Mouse (Mus musculus): ENCODE measurements at regions not wholly inside any gene's neighbourhood (a gene's known extent, or its start where the extent isn't known, plus 50 kb on each side); places are given as distances from the start of the nearest gene placed in this dataset.

DNA sequence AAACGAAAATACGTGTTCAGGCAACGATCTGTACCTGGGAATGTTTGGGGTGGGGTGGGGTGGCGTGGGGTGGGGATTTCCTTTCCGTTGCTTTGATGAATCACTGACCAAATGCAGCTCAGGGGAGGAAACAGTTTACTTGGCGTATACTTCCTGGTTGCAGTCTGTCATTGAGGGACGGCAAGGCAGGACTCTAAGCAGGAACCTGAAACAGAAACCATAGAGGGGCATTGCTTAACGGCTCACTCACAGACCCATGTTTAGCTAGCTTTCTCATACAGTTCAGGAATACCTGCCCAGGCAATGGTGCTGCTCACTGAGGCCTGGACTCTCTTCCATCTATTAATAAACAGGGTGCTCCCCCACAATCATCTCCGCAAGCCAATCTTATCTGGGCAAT is 55.1 kb upstream of the Smox start:
- DNase-seq, result no peak

DNA sequence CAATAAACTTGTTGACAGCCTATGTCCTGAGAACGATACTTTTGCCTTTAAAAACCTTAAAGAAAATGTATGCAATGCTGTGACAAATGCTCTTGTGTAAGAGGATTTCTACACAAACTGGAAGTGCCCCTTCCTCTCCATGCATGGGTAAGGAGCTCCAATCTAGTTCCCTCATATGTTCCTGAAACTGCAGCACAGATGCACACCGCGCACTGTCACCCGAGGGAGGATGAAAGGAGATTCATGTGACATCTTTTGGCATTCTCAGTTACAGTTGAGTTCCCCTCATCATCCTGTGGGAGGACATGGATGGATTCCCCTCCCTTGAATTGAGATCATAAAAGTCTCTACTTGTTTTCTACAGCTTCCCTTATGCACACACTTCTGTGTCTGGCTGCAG is 60.8 kb upstream of the Smox start:
- no peak for DNase-seq

DNA sequence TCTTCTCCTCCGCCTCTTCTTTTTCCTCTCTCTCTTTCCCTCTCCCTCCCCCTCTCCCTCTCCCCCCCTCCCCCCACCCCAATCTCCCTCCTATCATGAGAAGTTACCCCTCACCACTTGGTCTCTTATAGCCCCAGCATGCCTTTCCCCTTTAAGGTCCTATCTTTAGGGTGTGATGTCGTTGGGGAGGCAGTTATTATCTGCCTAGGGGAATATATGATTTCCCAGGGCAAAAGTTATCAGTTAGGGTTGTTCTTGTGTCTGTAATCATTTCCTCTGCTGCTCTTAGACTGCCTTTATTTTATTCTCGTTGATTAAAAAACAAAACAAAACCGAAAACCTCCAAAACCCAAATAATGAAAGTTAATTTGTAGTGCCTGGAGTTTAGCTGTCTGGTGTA is 63.2 kb upstream of the Smox start:
- no peak for DNase-seq

DNA sequence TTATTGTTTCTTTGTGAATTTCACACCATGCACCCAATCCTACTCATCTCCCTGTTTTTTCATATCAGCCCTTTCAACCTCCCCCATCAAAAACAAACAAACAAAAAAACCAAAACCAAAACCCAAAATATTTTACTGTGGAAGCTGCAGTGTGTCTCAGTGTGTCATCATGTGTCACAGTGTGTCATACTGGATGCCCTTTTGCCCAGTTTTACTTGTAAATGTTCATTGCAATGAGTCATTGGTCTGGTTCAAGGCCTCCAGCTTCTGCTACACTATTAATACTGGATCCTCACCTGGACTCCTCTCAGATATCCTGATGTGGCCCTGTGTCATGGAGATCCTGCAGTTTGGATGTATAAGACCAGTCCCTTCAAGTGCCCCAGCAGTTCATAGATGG is 64.4 kb upstream of the Smox start:
- DNase-seq, result peak; percentile 75

DNA sequence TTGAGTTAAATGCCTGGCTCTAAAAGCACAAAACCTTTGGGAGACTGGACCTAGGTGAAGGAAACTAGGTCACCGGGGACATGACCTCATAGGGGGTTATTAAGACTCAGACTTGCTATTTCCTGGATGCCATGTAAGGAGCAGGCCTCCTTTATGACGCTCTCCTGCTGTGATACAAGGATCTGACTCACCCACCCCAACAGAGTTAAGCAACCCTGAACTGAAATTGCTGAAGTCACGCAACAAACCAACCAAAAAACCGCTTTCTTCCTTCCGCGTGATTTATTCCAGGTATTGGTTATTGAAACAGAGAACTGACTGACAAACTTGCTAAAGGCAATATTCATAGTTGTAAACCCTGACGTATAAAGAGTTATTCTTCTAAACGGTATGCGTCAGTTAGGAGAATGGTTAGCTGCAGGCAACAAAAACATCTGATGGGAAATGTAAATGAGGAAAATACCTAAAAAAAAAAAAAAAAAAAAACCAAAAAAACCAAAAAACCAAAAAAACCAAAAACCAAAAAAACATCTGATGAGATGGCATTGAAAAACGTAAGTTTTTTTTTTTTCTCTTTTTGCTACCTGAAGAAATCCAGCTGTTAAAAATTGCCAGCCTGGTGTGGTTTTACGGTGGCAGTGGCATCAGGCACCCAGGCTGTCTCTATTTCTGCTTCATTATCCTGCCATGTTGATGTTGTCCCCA is 67.5 kb upstream of the Smox start:
- peak; percentile 15 for DNase-seq

DNA sequence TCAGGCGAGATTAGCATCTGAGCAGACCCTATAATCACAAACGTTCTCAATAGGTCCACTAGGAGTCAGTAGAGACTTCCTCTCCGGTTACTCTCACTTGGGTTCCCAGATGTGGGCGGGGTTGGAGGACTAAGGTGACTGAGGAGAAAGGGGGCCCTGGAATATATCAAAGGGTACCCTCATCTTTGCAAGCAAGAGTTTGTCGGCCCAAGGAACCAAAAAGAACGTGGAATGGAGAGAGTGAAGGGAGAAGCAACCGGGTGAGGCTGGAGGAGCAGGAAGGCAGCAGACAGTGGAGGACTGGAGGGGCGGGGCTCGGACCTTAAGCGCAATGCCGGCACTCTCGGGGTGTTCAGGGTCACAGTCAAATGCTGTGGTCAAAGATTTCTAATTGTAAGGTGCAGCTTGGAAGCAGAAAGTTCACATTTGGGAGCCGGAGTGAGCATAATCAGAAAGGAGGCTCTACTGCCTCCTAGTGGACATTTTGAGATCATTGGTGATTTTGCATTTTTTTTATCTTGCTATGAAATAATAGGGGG is 68.3 kb upstream of the Smox start:
- DNase-seq, result peak; percentile 75

DNA sequence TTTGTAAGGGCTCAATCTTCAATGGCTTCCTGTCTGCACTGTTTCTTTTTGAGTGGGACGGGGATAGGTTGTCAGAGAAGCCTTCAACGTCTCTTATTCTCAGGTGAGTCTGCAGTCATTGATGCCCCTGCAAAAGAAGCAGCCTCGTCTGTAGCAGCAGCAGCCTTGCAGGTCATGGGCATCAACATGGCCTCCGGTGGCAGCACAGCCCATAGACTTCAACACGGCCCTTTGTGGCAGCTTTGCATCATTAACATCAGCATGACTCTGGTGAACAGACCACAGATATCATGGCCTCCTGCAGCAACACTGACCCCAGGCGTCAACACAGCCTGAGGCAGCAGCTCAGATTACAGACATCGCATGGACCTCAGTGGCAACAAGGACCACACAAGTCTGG is 65.4 kb upstream of the Rnf24 start:
- no peak for DNase-seq

DNA sequence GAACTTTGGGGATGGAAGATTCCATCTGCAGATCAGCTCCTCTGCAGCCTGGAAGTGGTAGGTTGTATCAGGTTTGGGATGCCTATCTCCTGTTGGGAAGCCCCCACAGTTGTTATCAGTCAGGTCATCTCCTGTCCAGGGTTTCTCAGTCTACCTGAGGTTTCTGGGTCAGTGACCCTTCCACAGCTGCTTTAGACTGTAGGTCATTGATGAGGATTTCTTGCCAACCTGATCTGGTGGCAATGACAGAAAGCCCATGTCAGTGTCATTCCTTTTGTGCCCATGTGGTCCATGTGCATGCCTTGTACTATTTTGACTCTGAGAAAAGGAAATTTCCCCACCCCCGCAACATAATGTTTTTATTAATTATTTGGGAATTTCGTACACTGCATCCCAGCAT is 64.8 kb upstream of the Rnf24 start:
- no peak for DNase-seq

DNA sequence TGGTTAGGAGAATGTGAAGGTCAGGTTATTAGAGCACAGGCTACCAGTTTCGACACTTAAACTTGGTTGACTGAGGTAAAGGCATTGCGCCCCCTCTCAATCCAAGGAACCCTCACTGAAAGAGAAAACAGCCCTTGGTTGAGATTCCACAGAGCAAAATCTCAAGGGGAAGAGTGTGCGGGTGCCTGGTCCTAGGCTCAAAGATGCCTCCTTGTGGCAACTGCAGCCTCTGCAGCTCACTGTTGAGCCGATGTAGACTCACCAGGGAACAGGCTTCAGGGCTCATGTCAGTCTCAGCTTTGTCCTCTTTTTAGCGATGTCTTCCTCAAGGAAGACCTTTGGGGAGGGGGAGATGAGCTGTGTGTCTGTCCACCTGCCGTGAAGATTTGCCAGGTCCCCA is 63.8 kb upstream of the Rnf24 start:
- peak; percentile 65 for DNase-seq

DNA sequence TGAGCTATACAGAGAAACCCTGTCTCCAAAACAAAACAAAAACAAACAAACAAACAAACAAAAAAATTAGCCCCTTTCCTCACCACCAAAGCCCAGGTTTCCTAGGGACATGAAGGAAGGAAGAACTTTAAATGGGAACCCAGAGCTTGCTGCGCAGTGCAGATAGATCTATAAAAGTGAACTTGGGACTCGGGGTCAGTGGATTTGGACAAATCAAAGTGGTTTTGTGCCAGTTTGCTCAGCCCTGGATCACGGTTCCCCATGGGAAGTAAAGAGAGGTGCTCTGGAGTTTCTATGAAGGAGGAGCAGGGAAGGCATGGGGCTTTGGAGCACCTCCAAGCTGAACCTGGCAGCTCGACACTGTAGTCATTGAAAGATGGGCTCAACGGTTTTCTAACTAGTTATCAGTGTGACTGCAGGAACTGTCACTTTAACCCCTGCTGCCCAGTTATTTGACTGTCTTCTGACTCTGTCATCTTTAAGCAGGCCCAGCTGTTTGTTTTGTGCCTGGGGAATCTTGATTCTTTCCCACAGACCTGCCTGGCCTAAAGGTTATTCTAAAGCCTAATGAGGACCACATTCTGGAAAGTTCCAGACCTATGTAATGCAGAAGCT is 58.3 kb upstream of the Rnf24 start:
- DNase-seq, result no peak

DNA sequence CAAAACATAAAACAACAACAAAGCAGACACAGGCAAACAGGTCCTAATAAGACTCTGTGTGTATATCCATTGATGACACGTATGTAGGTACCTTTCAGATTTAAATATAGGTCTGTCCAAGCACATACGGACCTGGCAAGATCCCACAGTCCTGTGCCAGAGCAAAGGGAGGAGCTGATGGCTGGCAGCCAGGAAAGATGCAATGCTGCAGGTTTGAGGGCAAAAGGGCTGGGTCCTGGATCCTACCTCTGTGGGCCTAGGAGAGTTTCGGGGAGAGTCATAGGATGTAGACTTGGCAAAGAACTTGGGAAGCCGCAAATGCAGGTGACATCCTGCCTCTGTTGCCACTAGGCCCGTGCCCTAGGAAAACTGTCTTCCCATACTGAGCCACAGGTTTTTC is 54.6 kb upstream of the Rnf24 start:
- DNase-seq, result no peak

DNA sequence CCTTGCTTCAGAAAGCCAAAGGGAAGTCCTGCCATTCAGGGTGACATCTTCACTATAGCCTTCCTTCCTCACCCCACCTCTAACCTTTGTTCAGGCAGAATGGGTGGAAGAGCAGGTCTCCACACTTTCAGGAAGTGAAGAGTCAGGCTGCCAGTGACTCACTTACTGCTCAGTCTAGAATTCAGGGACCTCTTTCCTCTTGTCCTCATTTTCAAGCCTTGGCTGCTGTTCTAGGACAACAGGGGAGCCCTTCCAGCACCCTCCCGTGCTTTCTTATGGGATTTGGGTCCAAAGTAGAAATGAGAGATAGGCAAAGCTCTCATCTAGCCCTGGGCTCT is 51.5 kb upstream of the Rnf24 start:
- DNase-seq, result peak; percentile 32

DNA sequence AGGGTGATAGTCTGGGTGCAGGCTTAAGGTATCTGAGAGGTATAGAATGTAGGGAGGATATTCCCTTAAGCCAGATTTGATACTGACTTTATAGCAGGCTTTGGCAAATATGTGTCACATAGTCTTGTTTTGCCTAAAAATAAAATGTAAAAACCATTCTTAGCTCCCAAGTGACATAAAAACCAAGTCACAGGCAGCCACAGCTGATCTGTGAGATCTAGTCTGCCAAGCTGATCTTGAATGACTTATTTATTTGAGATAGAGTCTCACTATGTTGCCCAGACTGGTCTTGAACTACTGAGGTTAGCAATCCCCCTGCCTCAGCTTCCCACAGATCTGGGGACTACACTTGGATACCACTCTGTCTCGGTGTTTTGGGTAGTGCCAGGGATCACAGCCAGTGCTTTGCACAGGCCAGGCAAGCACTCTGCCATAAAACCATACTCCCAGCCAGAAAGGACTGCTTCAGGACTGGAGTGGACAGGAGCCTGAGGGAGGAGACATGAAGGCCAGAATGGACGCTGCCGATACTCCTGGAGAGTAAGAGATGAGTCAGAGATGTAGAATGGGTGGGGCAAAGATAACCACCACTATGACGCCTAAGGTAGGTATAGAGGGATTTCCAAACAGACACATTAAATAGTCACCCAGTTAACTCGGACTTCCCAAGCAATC is 51.0 kb upstream of the Rnf24 start:
- DNase-seq, result no peak
